Mouse (Mus musculus) heart, adult 2 months (tissue): ENCODE measurements around the gene Acox1. TPM values are rescaled to one million over a fixed set of nuclear protein-coding genes. Genes with fewer than 3 reads are reported as not detected.

Experiments used
- DNase-seq, 2 experiments: peaks; one replicate each; pipeline ENCODE4 v3.0.0; 2021
- H3K27ac ChIP-seq: fragments of 200-600 bp; 2 replicates; pipeline ENCODE4 v1.8.1; 2022
- H3K27me3 ChIP-seq: fragments of 200-500 bp; 2 replicates; pipeline ENCODE4 v1.6.1; 2012; ENCODE audit warnings: mild to moderate bottlenecking, low read length, inconsistent platforms, mixed read lengths; ENCODE audit not compliant: control insufficient read depth, insufficient read depth
- H3K36me3 ChIP-seq: fragments of 200-500 bp; 2 replicates; pipeline ENCODE4 v1.6.1; 2012; ENCODE audit warnings: low read length, inconsistent platforms; ENCODE audit not compliant: control insufficient read depth, insufficient read depth
- H3K4me1 ChIP-seq: fragments of 200-500 bp; 2 replicates; pipeline ENCODE4 v1.6.1; 2011; ENCODE audit warnings: low read length; ENCODE audit not compliant: control insufficient read depth, insufficient read depth
- H3K4me3 ChIP-seq: fragments of 200-600 bp; 2 replicates; pipeline ENCODE4 v1.8.1; 2022
- H3K79me2 ChIP-seq: fragments of 200-500 bp; replicated peaks from 2 replicates; pipeline ENCODE4 v1.6.1; 2012; ENCODE audit warnings: mild to moderate bottlenecking, inconsistent platforms, low read length, moderate library complexity, mixed read lengths; ENCODE audit not compliant: control insufficient read depth, insufficient read depth
- H3K9ac ChIP-seq: fragments of 200-500 bp; 2 replicates; pipeline ENCODE4 v1.6.1; 2012; ENCODE audit warnings: low read depth, mild to moderate bottlenecking, control low read depth, inconsistent platforms, low read length, mixed read lengths
- CTCF ChIP-seq: fragments of 200-600 bp; IDR thresholded peaks from 2 replicates; pipeline ENCODE4 v1.8.1; 2022; ENCODE audit warnings: antibody characterized with exemption, mild to moderate bottlenecking, moderate library complexity
- EP300 ChIP-seq: fragments of 200-500 bp; IDR thresholded peaks from 2 replicates; pipeline ENCODE4 v1.6.1; 2011; ENCODE audit warnings: low read depth, low read length, control low read depth; ENCODE audit not compliant: insufficient read depth
- POLR2A ChIP-seq: fragments of 200-500 bp; IDR thresholded peaks from 2 replicates; pipeline ENCODE4 v1.6.1; 2011; ENCODE audit warnings: mild to moderate bottlenecking, low read depth, low read length, control low read depth; ENCODE audit not compliant: insufficient read depth
- WGBS: fragments of 180-500 bp; shearing (Covaris S2); methylation state at CpG from one replicate; pipeline ENCODE4 v1.1.7; 2018; 5-methylcytosine and 5-hydroxymethylcytosine counted together
- intact Hi-C: fragments of 180-260 bp; cut with DNase I; formaldehyde crosslinking; loops from one replicate; pipeline ENCODE4 v1.15.1; 2025
- polyA plus RNA-seq: library from polyadenylated mRNA; depleted of rRNA; stranded (reverse); fragments of >200 nt; gene quantifications from 2 replicates; pipeline ENCODE4 v1.2.3, GENCODE M21; 2012
- total RNA-seq, 2 experiments: library from RNA; stranded (reverse); gene quantifications; 2 replicates each; pipeline ENCODE4 v1.2.3; 2021

Gene Acox1
- total and polyA plus RNA-seq, 3 experiments, result 134 to 195 (median 159) TPM

DNA sequence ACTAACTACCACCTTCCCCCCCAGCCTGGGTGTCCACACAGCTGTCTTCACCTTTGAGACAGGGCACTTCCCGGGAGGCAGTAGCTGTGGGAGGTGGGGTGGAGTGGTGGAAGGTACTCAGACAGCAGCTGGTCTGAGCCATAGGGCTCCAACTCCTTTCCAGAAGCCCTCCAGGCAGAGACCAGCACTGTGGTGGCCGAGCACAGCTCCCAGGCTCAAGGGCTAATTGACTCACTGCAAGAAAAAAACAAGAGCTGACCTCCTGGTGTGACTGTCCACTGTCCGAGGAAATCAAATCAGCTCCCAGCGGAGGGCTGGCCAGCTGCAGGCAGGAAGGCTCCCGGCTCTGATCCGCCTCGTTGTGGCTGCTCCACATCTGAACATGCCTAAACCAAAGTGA is 41.0 kb upstream of the Acox1 start:
- Histone ChIP-seq H3K27me3 (peaks cover 4% of the 10 kb centered on the region), H3K79me2 (no peaks in the 10 kb centered on the region), H3K9ac (no peak overlapping the region), H3K4me3 (no peak overlapping the region), H3K36me3 (no peaks in the 10 kb centered on the region), H3K27ac (no peak overlapping the region), H3K4me1 (no peaks in the 10 kb centered on the region)
- TF ChIP-seq POLR2A (no peak), EP300 (no peak), CTCF (no peak)
- intact Hi-C loops, result no loop called here
- WGBS, result 37% methylated on average over 7 of the region's 7 CpGs
- DNase-seq, result no peak

DNA sequence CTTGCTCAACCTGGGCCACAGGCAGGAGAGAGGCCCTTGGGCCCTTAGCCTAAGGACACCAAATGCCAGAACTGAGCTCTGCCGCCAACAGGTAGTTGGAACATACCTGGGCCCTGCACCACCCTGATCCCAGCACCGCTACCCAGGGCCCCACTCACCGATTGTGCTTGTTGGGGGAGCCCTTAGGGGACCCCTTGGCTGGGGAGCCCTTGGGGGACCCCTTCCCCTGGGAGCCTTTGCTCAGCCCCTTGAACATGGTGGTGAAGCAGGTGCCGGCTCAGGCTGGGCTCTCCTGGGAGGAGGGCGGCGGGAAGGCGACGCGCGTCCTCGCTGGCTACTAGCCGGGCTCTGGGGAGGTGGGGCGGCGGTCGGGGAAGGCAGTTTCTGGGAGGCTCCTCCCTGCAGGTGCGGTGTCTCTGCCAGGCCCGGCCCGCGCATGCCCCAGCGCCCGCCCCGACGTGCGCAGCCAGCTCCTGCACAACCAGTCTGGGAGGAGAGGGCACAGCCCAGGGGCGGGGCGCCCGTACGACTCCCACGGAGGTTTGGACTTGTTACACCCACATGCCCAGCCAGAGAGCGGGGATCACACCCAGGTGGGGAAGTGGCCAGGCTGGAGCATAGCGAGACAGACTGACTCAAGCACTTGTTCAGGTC is 39.0 kb upstream of the Acox1 start, which contains the start of gene Evpl:
Gene Evpl, minus strand, starts transcription at position 336 of the 654 bp plus-strand sequence.
- 15% methylated on average over 31 of the region's 31 CpGs for WGBS
- H3K79me2 ChIP-seq, result no peaks in the 10 kb centered on the region
- DNase-seq, result peak; percentile 26 to 64

DNA sequence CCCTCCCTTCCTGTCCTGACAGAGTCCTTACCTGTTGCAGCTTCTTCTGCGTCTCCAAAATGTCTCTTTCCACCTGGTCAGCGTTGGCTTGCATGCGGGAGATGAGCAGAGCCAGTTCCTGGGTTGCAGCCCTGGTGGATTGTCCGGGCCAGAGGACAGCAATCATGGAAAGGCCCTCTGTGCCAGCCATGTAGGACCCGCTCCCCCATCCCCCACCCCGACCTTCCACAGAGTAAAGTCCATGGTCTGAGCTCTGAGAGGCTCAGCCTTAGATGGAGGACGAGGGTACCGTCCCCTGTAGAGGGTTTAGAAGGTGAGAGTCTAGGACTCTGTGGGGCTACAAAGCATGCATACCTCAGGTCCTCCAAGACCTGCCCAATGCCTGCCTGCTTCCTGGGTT is 36.1 kb upstream of the Acox1 start:
- Histone ChIP-seq H3K4me1 (no peaks in the 10 kb centered on the region), H3K36me3 (no peaks in the 10 kb centered on the region), H3K27me3 (peaks cover 6% of the 10 kb centered on the region), H3K27ac (no peak overlapping the region), H3K9ac (no peak overlapping the region), H3K79me2 (no peaks in the 10 kb centered on the region), H3K4me3 (no peak overlapping the region)
- no peak for DNase-seq
- 84% methylated on average over 8 of the region's 8 CpGs for WGBS
- intact Hi-C loops, result no loop called here
- TF ChIP-seq POLR2A (no peak), CTCF (no peak), EP300 (no peak)

More for the DNA sequence above, 39.0 kb upstream of the Acox1 start, which contains the start of gene Evpl:
- H3K9ac ChIP-seq, result no peak within 1 kb of the TSS
- H3K36me3 ChIP-seq, result no peaks in the 10 kb centered on the region
- no peak within 1 kb of the TSS for H3K27ac ChIP-seq
- TF ChIP-seq EP300 (no peak), POLR2A (no peak), CTCF (no peak)
- H3K4me1 ChIP-seq, result no peaks in the 10 kb centered on the region
- no peak within 1 kb of the TSS for H3K4me3 ChIP-seq
- H3K27me3 ChIP-seq, result peaks cover 6% of the 10 kb centered on the region
- intact Hi-C loops, result no loop called here

DNA sequence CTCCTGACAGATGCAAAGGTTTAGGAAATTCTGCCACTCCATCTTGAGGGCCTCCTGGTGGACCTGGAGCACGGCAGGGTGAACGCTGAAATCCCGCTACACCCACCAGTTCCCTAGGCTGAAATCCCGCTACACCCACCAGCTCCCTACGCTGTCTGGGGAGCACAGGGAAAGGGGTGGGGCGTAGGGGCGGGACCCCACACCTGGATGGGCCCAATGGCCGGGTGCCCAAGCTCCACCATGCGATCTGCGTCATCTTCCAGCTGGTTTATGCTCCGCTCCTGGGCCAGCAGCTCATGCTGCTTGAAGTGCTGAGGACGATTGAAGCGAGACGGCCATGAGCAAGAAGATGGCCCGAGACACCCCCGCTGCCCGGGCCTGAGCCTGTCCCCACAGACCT is 33.6 kb upstream of the Acox1 start:
- WGBS, result 32% methylated on average over 17 of the region's 17 CpGs
- H3K4me1 ChIP-seq, result no peaks in the 10 kb centered on the region
- H3K36me3 ChIP-seq, result no peaks in the 10 kb centered on the region
- no peak overlapping the region for H3K27ac ChIP-seq
- H3K4me3 ChIP-seq, result no peak overlapping the region
- H3K9ac ChIP-seq, result no peak overlapping the region
- no peak for DNase-seq
- no peaks in the 10 kb centered on the region for H3K79me2 ChIP-seq
- 0 out of 2 replicates have a peak, but pooled peaks cover 1% of the 10 kb centered on the region for H3K27me3 ChIP-seq
- TF ChIP-seq POLR2A, result no peak
- no peak for TF ChIP-seq EP300
- TF ChIP-seq CTCF, result no peak
- intact Hi-C loops, result no loop called here

DNA sequence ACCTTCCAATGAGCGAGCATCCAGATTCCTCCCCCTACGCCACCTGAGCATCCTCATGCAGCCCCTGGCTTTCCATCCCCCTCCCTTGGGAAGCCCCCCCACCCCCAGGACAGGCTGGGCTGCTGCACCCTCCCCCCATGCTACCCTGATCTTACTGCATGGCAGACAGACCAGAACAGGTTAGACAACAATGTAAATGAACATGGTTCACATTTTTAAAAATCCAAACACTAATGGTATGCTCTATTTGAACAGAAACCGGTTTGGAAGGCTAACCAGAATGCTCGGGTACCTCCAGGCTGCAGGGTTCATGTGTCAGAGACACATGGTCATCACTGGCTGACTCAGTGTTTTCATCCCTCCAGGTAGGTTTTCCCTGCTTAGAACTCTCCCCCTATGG is 29.9 kb upstream of the Acox1 start:
- no peaks in the 10 kb centered on the region for H3K79me2 ChIP-seq
- DNase-seq, result no peak
- no peaks in the 10 kb centered on the region for H3K4me1 ChIP-seq
- TF ChIP-seq CTCF (no peak), EP300 (no peak), POLR2A (no peak)
- no peak overlapping the region for H3K9ac ChIP-seq
- 0 out of 2 replicates have a peak, but pooled peaks cover 1% of the 10 kb centered on the region for H3K27me3 ChIP-seq
- H3K27ac ChIP-seq, result no peak overlapping the region
- 86% methylated on average over 4 of the region's 4 CpGs for WGBS
- H3K36me3 ChIP-seq, result no peaks in the 10 kb centered on the region
- H3K4me3 ChIP-seq, result no peak overlapping the region
- intact Hi-C loops, result loop anchor here (5.0 kb wide), 2 partner anchors 139 to 234 kb away; no protein-coding TSS in a partner anchor

DNA sequence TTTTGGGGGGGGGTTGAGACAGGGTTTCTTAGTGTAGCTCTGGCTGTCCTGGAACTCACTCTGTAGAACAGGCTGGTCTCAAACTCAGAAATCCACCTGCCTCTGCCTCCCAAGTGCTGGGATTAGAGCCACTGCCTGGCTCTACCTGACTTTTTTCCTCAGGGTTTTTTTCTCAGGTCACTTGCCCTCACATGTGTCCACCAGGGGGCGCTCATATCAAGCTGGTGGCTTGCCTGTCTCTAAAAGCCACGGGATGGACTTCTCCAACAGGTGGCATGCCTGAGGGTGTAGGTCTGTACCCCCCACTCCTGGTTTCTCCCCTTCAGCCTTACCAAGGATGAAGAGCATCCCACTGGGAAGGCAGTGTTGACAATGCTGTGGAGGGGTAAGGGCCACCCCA is 27.6 kb upstream of the Acox1 start:
- intact Hi-C loops, result loop anchor here (1.0 to 5.0 kb wide), 4 partner anchors 68 to 236 kb away; no protein-coding TSS in a partner anchor
- 8% methylated on average over 2 of the region's 2 CpGs for WGBS

More for the DNA sequence above, 27.6 kb upstream of the Acox1 start:
- TF ChIP-seq CTCF (peak; percentile 91), EP300 (0 out of 2 replicates have a peak, but pooled peaks have one; percentile 19), POLR2A (no peak)
- Histone ChIP-seq H3K36me3 (no peaks in the 10 kb centered on the region), H3K4me3 (no peak overlapping the region), H3K79me2 (no peaks in the 10 kb centered on the region), H3K4me1 (no peaks in the 10 kb centered on the region), H3K27ac (no peak overlapping the region), H3K27me3 (no peaks in the 10 kb centered on the region), H3K9ac (no peak overlapping the region)
- DNase-seq, result peak; percentile 62 to 83
